Mouse (Mus musculus) neural tube, embryonic 10.5 days (tissue): ENCODE measurements around the gene Abce1.

Experiments used
- DNase-seq: peaks from one replicate; pipeline ENCODE4 v3.0.0-alpha.2; 2017; ENCODE audit warnings: low spot score; ENCODE audit errors: extremely low spot score

Gene Abce1

DNA sequence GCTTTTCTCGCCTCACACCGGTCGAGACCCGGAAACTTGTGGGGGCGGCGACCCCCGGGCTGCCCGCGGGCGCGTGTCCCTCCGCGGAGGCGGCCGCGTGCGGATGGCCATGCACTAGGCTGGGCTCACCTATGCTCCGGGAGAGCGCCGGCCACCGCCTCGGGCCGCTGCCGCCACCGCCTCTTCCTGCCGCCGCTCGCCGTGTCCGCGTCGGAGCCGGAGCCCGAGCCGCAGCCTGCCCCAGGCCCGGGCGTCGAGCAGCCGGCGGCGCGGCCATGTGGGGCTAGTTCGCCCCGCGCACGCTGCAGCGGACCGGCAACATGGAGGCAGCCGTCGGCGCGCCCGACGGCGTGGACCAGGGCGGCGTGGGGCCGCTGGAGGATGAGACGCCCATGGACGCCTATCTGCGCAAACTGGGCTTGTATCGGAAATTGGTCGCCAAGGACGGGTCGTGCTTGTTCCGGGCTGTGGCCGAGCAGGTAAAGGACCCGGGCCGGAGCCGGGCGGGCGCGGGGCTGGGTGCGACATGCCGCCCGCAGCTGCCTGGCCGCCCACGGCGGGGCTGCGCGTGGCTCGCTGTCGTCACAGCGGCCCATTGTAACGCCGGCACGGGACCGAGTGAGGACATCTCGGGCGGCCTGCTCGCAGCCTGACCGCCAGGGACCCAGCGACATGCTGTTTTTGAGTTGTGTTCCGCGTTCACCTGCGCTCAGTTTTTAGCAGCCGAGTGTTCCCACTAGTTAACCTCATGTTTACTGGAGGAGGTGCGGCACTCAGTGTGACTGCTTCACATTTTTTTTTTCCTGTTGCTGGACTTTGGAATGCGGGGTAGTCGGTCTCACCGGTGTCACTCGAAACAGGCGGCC is 71.7 kb downstream of the Abce1 start, which contains the start of gene Otud4:
Gene Otud4, plus strand, starts transcription at position 33 of the 866 bp plus-strand sequence.
- peak; percentile 73 for DNase-seq

DNA sequence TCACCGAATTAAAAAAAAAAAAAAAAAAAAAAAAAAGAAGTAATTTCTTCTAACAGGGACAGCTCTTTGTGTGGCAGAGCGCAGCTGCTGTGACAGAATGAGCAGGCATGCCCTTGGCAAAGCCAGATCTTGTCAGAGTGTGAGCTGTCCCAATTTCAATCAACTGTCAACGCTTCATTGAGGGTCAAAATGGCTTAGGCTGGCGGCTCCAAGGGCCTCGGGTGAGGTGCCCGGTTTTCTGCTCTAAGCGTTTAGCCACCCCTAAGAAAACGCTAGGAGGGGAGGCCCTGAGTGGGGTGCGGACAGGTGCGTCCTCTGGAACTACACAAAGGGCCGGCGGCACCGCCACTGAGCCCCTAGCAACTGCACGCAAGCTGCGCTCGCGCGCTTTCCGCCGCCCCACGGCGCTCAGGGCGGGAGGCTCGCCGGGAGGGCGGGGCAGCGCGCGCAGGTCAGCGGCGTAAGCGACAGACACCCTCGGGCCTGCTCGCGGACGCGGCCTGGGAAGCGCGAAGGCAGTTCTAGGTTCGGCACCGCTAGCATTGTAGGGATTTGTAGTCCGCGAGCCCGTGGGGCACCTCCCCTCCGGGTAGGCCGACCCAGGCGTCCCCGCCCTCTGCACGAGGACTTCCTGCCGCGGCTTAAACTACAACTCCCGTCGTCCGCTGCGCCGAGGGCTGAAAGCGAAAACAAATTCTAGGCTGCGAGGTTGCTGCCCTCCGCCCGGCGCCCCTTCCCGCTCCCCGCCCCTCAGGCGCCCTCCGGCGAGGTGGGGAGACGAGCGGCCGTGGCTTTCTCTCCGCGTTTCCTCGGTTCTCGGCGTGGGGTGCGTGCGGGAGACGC is 72.6 kb downstream of the Abce1 start:
- peak; percentile 95 for DNase-seq

DNA sequence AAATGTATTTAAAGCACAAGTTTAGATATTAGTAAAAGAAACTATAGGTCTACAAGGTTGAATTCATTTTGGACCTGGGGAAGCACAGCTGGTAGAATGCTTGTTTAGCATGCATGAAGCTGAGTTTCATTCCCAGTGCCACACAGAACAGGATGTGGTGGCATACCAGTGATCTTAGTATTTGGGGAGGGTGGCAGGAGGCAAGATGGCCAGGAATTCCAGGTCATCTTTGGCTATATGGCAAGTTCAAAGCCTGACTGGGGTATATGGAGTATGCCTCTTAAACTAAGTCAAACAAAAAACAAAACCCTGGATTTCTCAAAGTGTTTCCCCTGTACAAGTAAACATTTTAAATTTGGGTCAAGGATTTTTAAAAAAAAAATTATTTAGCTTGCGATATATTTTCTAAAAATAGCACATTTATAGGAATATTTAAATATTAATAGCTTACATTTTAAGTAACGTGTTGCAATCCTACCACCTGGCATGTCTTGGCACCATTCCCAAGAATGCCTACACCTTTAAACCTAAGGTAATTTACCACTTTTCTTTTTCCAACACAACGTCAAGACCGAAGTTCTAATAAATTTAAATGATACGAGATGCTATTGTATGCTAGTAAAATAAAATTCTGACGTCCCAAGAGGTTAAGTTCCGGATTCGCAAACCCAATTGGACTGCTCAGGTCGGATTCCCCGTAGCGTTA is 73.4 kb downstream of the Abce1 start:
- DNase-seq: no peak

DNA sequence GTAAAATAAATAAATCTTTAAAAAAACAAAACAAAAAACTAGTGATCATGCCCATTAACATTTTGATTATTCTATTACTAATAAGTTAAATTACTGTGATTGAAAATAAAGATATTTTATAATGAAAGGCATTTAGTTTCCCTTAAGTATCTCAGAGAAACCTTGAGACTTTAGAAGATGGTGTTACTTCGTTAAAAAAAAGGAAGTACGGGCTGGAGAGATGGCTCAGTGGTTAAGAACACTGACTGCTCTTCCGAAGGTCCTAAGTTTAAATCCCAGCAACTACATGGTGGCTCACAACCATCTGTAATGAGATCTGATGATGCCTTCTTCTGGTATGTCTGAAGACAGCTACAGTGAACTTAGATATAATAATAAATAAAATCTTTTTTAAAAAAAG is 74.3 kb downstream of the Abce1 start:
- DNase-seq: no peak

DNA sequence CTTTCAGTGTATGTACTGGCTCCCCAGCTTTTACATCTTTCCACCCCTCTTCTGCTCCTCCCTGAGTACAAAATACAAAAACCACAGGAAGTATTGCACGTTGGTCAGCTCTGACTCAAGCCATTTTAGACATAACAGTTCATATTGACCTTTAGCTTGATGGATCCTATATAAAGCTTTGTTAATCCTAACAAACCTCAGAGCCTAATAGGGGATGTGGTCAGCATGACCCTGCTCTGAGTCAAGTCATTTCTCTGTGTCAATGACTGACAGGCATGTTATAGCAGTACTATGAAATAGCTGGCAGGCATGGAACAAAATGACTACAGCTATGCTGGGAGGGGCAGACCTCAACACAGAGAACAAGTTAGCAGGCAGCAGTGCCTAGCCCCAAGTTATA is 75.4 kb downstream of the Abce1 start:
- no peak for DNase-seq

DNA sequence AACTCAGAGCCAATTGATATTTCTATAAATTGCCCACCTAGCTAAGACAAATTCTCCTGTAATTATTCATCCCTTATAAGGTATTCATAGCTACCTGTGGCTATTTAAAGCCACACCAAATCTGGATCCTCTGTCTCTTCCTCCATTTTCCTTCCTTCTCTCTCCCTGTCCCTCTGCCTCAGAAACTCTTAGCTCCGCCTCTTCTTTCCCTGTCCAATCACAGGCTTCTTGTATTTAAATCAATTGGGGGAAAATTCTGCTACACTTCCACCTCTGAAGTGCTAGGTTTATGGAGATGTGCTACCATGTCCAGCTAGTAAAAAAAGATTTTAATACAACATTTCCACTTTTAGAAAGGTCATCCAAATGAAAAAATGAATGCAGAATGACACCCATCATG is 76.0 kb downstream of the Abce1 start:
- DNase-seq: no peak
